Mouse (Mus musculus) brain, adult 10 weeks (tissue): ENCODE results near the gene Psmd7. TPM values are rescaled to one million over a fixed set of nuclear protein-coding genes. Genes with fewer than 3 reads are reported as not detected.

Experiments used
- polyA plus RNA-seq: library from polyadenylated mRNA; stranded (reverse); fragments of 350-450 nt; fragmentation: Illumina TruSeq; extraction: RNeasy Lipid Tissue Mini Kit (QIAGEN cat#74804); gene quantifications from one replicate; pipeline ENCODE4 v1.2.3, GENCODE M21; 2015; ENCODE audit warnings: low read depth, low replicate concordance

The Psmd7 gene
- 160 TPM for polyA plus RNA-seq

DNA sequence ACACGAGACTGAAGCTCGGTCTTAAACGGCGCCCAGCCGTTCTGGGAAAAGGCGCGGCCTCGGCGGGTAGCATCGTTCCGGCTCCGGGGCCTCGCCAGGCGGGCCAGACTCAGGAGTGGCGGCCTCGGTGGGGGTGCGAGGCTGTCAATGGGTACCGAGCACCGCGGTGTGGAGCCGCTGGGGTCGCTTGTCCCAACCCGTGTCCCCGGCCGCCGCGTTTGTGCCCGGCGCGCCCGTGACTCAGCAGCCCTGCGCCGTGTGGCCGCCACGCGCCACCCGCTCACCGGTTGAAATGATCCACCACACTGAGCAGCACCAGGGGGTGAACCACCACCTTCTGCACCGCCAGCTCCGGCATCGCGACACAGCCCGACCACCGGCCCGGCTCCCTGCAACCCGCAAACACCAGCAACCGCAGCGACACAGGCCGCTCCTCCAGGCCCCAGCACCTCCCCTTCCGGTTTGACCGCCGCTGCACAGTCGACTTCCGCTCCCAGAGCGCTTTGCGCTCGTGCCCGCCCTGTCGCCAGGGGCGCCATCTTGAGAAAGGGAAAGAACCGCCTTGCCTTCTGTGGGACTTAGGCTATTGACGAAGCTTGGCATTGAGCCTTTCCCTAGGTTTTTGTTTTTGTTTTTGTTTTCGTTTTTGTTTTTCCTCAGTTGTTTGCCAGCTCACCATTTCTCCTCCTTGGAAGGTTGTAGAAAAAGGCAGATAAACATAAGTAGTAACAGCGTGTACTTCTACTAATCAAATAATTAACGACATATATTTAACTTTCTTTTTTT lies at the start of gene Psmd7:
TSS of gene Psmd7 (minus strand) at position 470 of the 786 bp plus-strand sequence.

Other genes with a start within 250 kb of the Psmd7 start
- gene Nqo1, start 185.3 kb downstream of the Psmd7 start, polyA plus RNA-seq = 9.0 TPM
- 34.7 TPM for gene Nob1, start 163.4 kb downstream of the Psmd7 start, polyA plus RNA-seq
- 23.6 TPM for gene Wwp2, start 152.1 kb downstream of the Psmd7 start, polyA plus RNA-seq